Mouse (Mus musculus) limb, embryonic 14.5 days (tissue): ENCODE results near the gene Fkbp15. TPM values are rescaled to one million over a fixed set of nuclear protein-coding genes. Genes with fewer than 3 reads are reported as not detected.

ENCODE experiments used
- ATAC-seq: fragments of 200-750 bp; cut with Nextera tagmentation; 2 replicates; pipeline ENCODE4 v1.8.0; 2017; ENCODE audit warnings: low read depth, moderate number of reproducible peaks, moderate TSS enrichment; ENCODE audit not compliant: low FRiP score
- DNase-seq: peaks from one replicate; pipeline ENCODE4 v3.0.0-alpha.2; 2015; ENCODE audit warnings: low spot score
- H3K27ac ChIP-seq: fragments of 300-500 bp; sonication (generic); replicated peaks from 2 replicates; pipeline ENCODE4 v1.5.1; 2014; ENCODE audit warnings: low read depth, mild to moderate bottlenecking, low read length, moderate library complexity, mixed read lengths
- H3K27me3 ChIP-seq: fragments of 300-500 bp; sonication (generic); 2 replicates; pipeline ENCODE4 v1.6.1; 2014; ENCODE audit warnings: low read length, mixed read lengths; ENCODE audit not compliant: control insufficient read depth, insufficient read depth
- H3K36me3 ChIP-seq: fragments of 300-500 bp; sonication (generic); 2 replicates; pipeline ENCODE4 v1.6.1; 2014; ENCODE audit warnings: mild to moderate bottlenecking, low read length, moderate library complexity, mixed read lengths; ENCODE audit not compliant: control insufficient read depth, insufficient read depth
- H3K4me1 ChIP-seq: fragments of 300-500 bp; sonication (generic); 2 replicates; pipeline ENCODE4 v1.6.1; 2014; ENCODE audit warnings: antibody characterized with exemption, low read length, mixed read lengths; ENCODE audit not compliant: control insufficient read depth, insufficient read depth
- H3K4me2 ChIP-seq: fragments of 300-500 bp; sonication (generic); replicated peaks from 2 replicates; pipeline ENCODE4 v1.6.1; 2014; ENCODE audit warnings: low read depth, mild to moderate bottlenecking, low read length, moderate library complexity; ENCODE audit not compliant: severe bottlenecking
- H3K4me3 ChIP-seq: fragments of 300-500 bp; sonication (generic); replicated peaks from 2 replicates; pipeline ENCODE4 v1.5.1; 2014; ENCODE audit warnings: low read length
- H3K9ac ChIP-seq: fragments of 300-500 bp; sonication (generic); 2 replicates; pipeline ENCODE4 v1.6.1; 2014; ENCODE audit warnings: mild to moderate bottlenecking, low read depth, low read length, moderate library complexity; ENCODE audit not compliant: severe bottlenecking
- H3K9me3 ChIP-seq: fragments of 300-500 bp; sonication (generic); 2 replicates; pipeline ENCODE4 v1.6.1; 2016; ENCODE audit warnings: low read length; ENCODE audit not compliant: control insufficient read depth
- POLR2A ChIP-seq: fragments of 200-500 bp; IDR thresholded peaks from 2 replicates; pipeline ENCODE4 v1.8.0; 2012; ENCODE audit warnings: inconsistent platforms, mild to moderate bottlenecking, moderate library complexity, borderline replicate concordance; ENCODE audit not compliant: insufficient read depth, insufficient read length; ENCODE audit errors: extremely low read depth
- WGBS: fragments of 180-500 bp; shearing (Covaris S2); extraction: QIAGEN DNeasy Blood & Tissue Kit; methylation state at CpG from one replicate; pipeline ENCODE4 v1.1.7; 2014; 5-methylcytosine and 5-hydroxymethylcytosine counted together
- polyA plus RNA-seq, 2 experiments: library from polyadenylated mRNA; depleted of rRNA in 1 of 2; stranded (reverse) in 1 of 2; unstranded in 1 of 2; fragments of >200 nt; fragmentation: Nextera tagmentation in 1 of 2; extraction: Ambion mirVana in 1 of 2; gene quantifications; 2 replicates each; pipeline versions ENCODE4 v1.2.1 to v1.2.3; 2012 to 2014

Gene Fkbp15
- polyA plus RNA-seq, 2 experiments: 24.1 to 29.6 TPM

DNA sequence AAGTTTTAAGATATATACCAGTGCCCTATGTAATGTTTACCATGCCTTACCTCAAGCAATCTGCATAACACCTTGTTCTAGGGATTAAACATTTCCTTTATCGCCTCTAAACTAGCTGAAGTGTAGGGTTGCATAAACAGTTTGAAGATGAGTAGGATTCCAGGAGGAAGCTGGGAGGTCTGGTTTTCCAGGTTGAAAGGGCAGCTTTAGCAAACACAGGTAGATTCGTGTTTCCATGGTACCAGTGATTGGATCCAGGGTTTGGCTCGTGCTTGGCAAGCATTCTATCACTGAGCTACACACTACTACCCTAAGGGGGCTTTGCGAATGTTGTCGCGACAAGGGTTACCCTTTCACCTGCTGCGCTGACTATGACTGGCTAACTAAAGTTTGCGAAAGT is 4.0 kb upstream of the Fkbp15 start:
- no peaks in the 10 kb centered on the region for H3K9me3 ChIP-seq
- DNase-seq (no peak), ATAC-seq (no peak)
- H3K4me2 ChIP-seq: no peak overlapping the region
- no peaks in the 10 kb centered on the region for H3K36me3 ChIP-seq
- 85% methylated on average over 8 of the region's 8 CpGs for WGBS
- no peak for TF ChIP-seq POLR2A
- no peak overlapping the region for H3K9ac ChIP-seq
- H3K4me3 ChIP-seq: no peak overlapping the region
- no peak overlapping the region for H3K27ac ChIP-seq
- H3K27me3 ChIP-seq: no peaks in the 10 kb centered on the region
- H3K4me1 ChIP-seq: peaks cover 10% of the 10 kb centered on the region

DNA sequence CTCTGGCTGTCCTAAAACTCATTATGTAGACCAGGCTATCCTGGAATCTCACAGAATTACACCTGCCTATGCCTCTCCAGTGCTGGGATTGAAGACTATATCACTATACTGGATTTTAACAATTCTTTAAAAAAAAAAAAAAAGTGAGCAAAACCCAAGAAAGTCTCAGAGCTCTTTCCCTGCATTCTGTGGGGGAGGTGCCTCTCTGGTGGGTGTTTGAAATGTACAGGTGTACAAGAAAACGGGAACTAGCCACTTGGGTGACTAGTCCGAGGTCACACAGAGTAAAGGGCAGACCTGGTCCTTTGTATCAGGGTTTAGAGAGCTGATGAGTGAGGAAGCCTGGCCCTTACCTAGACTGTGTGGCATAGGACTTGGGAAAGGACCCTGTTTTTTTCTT is 2.1 kb upstream of the Fkbp15 start:
- Histone ChIP-seq H3K9ac (no peak overlapping the region), H3K27me3 (no peaks in the 10 kb centered on the region), H3K4me2 (no peak overlapping the region), H3K27ac (no peak overlapping the region), H3K36me3 (no peaks in the 10 kb centered on the region), H3K4me3 (no peak overlapping the region), H3K4me1 (peaks cover 12% of the 10 kb centered on the region), H3K9me3 (no peaks in the 10 kb centered on the region)
- WGBS: 93% methylated on average over 2 of the region's 2 CpGs
- ATAC-seq (no peak), DNase-seq (no peak)
- TF ChIP-seq POLR2A: no peak

DNA sequence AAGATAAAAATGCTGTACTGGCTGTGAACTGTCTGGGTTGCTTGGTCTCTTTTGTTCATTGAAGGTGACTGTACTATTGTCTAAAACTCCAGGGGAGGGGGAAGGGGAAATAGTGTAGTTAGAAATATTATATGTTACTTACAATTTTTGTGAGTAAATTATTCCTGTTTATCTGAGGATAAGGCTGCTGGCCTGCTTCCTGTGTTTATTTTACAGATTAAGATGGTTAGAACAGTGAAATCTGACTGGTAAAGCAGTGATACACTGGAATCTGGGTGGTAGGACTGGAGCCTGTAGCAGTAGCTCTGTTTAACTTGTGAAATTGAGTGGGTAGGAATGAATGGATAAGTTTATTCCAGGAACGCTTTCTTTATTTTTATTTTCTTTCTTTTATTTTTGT is 1.6 kb upstream of the Fkbp15 start:
- no peaks in the 10 kb centered on the region for H3K9me3 ChIP-seq
- 84% methylated on average over 1 of the region's 1 CpGs for WGBS
- TF ChIP-seq POLR2A: no peak
- H3K4me3 ChIP-seq: peak overlapping the region; percentile 74
- DNase-seq (no peak), ATAC-seq (no peak)
- H3K4me2 ChIP-seq: peak overlapping the region; percentile 69
- no peaks in the 10 kb centered on the region for H3K36me3 ChIP-seq
- no peaks in the 10 kb centered on the region for H3K27me3 ChIP-seq
- H3K9ac ChIP-seq: peak overlapping the region; percentile 81; the same call in 1 of the 2 replicates
- H3K27ac ChIP-seq: no peak overlapping the region
- peaks cover 12% of the 10 kb centered on the region for H3K4me1 ChIP-seq

DNA sequence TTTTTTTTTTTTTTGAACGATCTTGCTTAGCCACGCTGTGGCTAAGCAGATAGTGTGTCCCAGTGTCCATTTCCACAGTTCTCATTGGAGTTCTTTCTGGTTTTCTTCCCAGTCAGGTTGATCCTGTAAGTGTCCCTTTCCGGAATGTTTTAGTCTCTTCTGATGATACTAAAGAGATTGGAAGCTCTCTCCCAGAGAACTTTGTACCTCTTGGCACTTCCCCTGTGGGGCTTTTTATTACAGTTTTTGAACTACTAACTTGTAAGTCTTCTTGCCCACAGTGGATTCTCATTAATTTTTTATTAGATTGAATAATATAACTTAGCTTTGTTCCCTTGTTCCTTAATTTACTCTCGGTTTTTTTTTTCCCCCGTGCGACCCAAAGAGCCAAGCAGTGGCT is 1.2 kb upstream of the Fkbp15 start:
- Histone ChIP-seq H3K9me3 (no peaks in the 10 kb centered on the region), H3K9ac (peak overlapping the region; percentile 81), H3K4me2 (peak overlapping the region; percentile 69), H3K27ac (no peak overlapping the region), H3K4me3 (peak overlapping the region; percentile 74), H3K4me1 (peaks cover 12% of the 10 kb centered on the region), H3K27me3 (no peaks in the 10 kb centered on the region), H3K36me3 (no peaks in the 10 kb centered on the region)
- TF ChIP-seq POLR2A: no peak
- no peak for DNase-seq
- no peak for ATAC-seq
- 32% methylated on average over 6 of the region's 6 CpGs for WGBS

GRCm38 (mm10) chr4:62360805-62361455 is 582 bp upstream of the Fkbp15 start:
- ATAC-seq (peak; percentile 58; the same call in 1 of the 2 replicates), DNase-seq (no peak)
- Histone ChIP-seq H3K27me3 (no peaks in the 10 kb centered on the region), H3K9me3 (no peaks in the 10 kb centered on the region), H3K9ac (peak overlapping the region; percentile 81), H3K4me3 (peak overlapping the region; percentile 74), H3K4me1 (peaks cover 12% of the 10 kb centered on the region), H3K36me3 (no peaks in the 10 kb centered on the region), H3K4me2 (peak overlapping the region; percentile 69), H3K27ac (peak overlapping the region; percentile 67)
- WGBS: 2% methylated on average over 17 of the region's 22 CpGs
- TF ChIP-seq POLR2A: no peak
